Mouse (Mus musculus): ENCODE data around the gene Klkb1.

DNA sequence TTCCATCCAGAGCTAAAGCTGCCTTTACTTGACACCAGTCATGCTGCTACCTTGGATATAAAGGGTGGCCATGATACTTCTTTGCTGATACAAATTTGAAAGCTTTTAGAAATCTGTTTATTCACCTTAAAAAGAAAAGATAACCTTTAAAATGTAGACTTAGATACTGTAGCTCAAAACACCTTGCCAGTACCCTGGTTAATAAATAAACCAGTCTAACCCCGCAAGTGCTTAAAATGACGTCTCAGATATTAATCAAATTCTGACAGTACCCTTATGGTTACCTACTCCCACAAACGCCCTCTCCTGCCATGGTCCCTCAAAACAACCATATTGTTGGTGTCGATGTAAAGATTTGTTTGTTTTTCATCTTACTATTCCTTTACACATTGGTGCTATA is 29.5 kb upstream of the Klkb1 start:
- TF ChIP-seq CTCF (IDR thresholded peaks at IDR 0.05; ENCODE audit: low read depth) = no peak
- TF ChIP-seq EP300 (IDR thresholded peaks at IDR 0.05; ENCODE audit: low read depth) = no peak
